Mouse (Mus musculus) neural tube, embryonic 11.5 days (tissue): ENCODE data around the gene Cdkn1a. TPM values are rescaled to one million over a fixed set of nuclear protein-coding genes. Genes with fewer than 3 reads are reported as not detected.

Experiments
- ATAC-seq: fragments of 200-750 bp; cut with Nextera tagmentation; 2 replicates; pipeline ENCODE4 v1.8.0; 2017; ENCODE audit warnings: moderate number of reproducible peaks, mild to moderate bottlenecking, moderate TSS enrichment, moderate library complexity; ENCODE audit not compliant: insufficient read depth, low FRiP score, low TSS enrichment
- DNase-seq: peaks from one replicate; pipeline ENCODE4 v3.0.0-alpha.2; 2015; ENCODE audit warnings: low spot score
- H3K27ac ChIP-seq: fragments of 300-500 bp; sonication (generic); 2 replicates; pipeline ENCODE4 v1.5.1; 2014; ENCODE audit warnings: low read depth, mild to moderate bottlenecking, low read length
- H3K27me3 ChIP-seq: fragments of 300-500 bp; sonication (generic); 2 replicates; pipeline ENCODE4 v1.6.1; 2014; ENCODE audit warnings: mild to moderate bottlenecking, low read length, mixed read lengths; ENCODE audit not compliant: control insufficient read depth, insufficient read depth
- H3K36me3 ChIP-seq: fragments of 300-500 bp; sonication (generic); 2 replicates; pipeline ENCODE4 v1.6.1; 2014; ENCODE audit warnings: mild to moderate bottlenecking, low read length, moderate library complexity, mixed read lengths; ENCODE audit not compliant: control insufficient read depth, insufficient read depth
- H3K4me1 ChIP-seq: fragments of 300-500 bp; sonication (generic); 2 replicates; pipeline ENCODE4 v1.6.1; 2014; ENCODE audit warnings: low read length, mixed read lengths; ENCODE audit not compliant: control insufficient read depth, insufficient read depth
- H3K4me2 ChIP-seq: fragments of 300-500 bp; sonication (generic); 2 replicates; pipeline ENCODE4 v1.6.1; 2014; ENCODE audit warnings: low read depth, mild to moderate bottlenecking, moderate library complexity
- H3K4me3 ChIP-seq: fragments of 300-500 bp; sonication (generic); 2 replicates; pipeline ENCODE4 v1.5.1; 2014; ENCODE audit warnings: low read depth, low read length
- H3K9ac ChIP-seq: fragments of 300-500 bp; sonication (generic); 2 replicates; pipeline ENCODE4 v1.6.1; 2014; ENCODE audit warnings: mild to moderate bottlenecking, low read length
- H3K9me3 ChIP-seq: fragments of 300-500 bp; sonication (generic); 2 replicates; pipeline ENCODE4 v1.6.1; 2016; ENCODE audit warnings: low read length; ENCODE audit not compliant: control insufficient read depth
- WGBS: fragments of 180-500 bp; shearing (Covaris S2); extraction: QIAGEN DNeasy Blood & Tissue Kit; methylation state at CpG from one replicate; pipeline ENCODE4 v1.1.7; 2014; 5-methylcytosine and 5-hydroxymethylcytosine counted together
- polyA plus RNA-seq: library from polyadenylated mRNA; unstranded; fragments of >200 nt; fragmentation: Nextera tagmentation; extraction: Ambion mirVana; gene quantifications from 2 replicates; pipeline ENCODE4 v1.2.1, GENCODE M21; 2014

Cdkn1a gene
- polyA plus RNA-seq, 1 experiment from 2014 or later = 35.0 TPM

- ATAC-seq = no peak
Observed at GRCm38 (mm10) chr17:29147273-29147672, 56.5 kb downstream of the Cdkn1a start.

DNA sequence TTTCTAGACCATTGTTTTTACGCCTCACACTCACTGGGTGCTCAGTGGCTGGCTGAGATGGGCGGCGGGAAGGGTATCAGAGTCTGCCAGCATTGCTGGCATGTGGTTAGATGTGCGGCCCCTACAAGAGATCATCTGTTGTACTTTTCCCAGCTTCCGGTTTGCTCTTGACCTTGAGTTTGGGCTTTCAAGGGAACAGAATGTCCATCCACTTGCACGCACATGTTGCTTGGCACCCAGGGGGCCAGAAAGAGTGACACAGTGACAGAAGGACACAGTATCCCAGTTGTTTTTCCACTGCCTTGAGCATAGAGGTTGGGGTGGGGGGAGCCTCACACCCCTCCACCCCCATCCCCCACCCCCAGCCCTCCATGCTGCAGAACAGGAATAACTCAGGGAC lies 57.0 kb downstream of the Cdkn1a start:
- DNase-seq = no peak
- Histone ChIP-seq H3K27ac (no peak overlapping the region), H3K9ac (no peak overlapping the region), H3K4me3 (no peak overlapping the region), H3K27me3 (no peaks in the 10 kb centered on the region), H3K36me3 (no peaks in the 10 kb centered on the region), H3K4me2 (no peak overlapping the region), H3K4me1 (no peaks in the 10 kb centered on the region), H3K9me3 (no peaks in the 10 kb centered on the region)
- ATAC-seq = no peak
- 82% methylated on average over 6 of the region's 6 CpGs for WGBS

More at GRCm38 (mm10) chr17:29147273-29147672, 56.5 kb downstream of the Cdkn1a start:
- 85% methylated on average over 14 of the region's 14 CpGs for WGBS
- Histone ChIP-seq H3K4me2 (no peak overlapping the region), H3K4me3 (no peak overlapping the region), H3K27ac (no peak overlapping the region), H3K27me3 (no peaks in the 10 kb centered on the region), H3K4me1 (no peaks in the 10 kb centered on the region), H3K9ac (no peak overlapping the region), H3K9me3 (no peaks in the 10 kb centered on the region), H3K36me3 (no peaks in the 10 kb centered on the region)
- no peak for DNase-seq

DNA sequence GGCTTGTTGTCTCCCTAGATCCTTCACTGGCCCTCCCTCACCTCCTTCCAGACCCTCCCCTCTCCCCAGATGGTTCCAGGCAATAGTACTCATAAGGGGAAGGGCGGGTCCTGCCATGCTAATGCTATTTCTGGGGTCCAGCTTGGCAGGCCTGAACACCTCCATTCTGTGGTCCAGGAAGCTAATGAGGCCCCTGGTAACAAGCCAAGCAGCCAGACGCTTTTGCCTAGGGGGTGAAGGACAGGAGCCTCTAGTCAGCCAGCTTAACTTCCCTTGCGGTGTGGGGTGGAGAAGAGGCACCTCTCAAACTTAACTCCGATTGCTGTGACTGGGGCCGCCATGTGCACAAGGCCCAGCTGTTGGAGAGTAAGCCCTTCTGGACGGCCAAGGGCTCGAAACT lies 59.0 kb downstream of the Cdkn1a start:
- Histone ChIP-seq H3K4me2 (no peak overlapping the region), H3K4me1 (no peaks in the 10 kb centered on the region), H3K27ac (no peak overlapping the region), H3K9me3 (no peaks in the 10 kb centered on the region), H3K9ac (no peak overlapping the region), H3K4me3 (no peak overlapping the region), H3K27me3 (no peaks in the 10 kb centered on the region), H3K36me3 (no peaks in the 10 kb centered on the region)
- ATAC-seq (no peak), DNase-seq (no peak)
- WGBS = 80% methylated on average over 7 of the region's 7 CpGs

Other genes starting within 250 kb of the Cdkn1a start
- gene Pnpla1, start 232.6 kb upstream of the Cdkn1a start, polyA plus RNA-seq = not detected in 2 replicates
- gene 4930539E08Rik, start 175.7 kb upstream of the Cdkn1a start, polyA plus RNA-seq = 0.15 and 0.23 TPM in 2 replicates
- gene Pxt1, start 147.1 kb upstream of the Cdkn1a start, polyA plus RNA-seq = not detected in 2 replicates
- 109 and 118 TPM in 2 replicates for gene Kctd20, start 139.0 kb upstream of the Cdkn1a start, polyA plus RNA-seq
- 141 and 145 TPM in 2 replicates for gene Stk38, start 83.0 kb upstream of the Cdkn1a start, polyA plus RNA-seq
- 784 and 802 TPM in 2 replicates for gene Srsf3, start 58.3 kb upstream of the Cdkn1a start, polyA plus RNA-seq
- gene Rab44, start 23.2 kb downstream of the Cdkn1a start, polyA plus RNA-seq = 0.39 and 0.44 TPM in 2 replicates
- 3.3 and 4.4 TPM in 2 replicates for gene Cpne5, start 147.2 kb downstream of the Cdkn1a start, polyA plus RNA-seq
- gene Ppil1, start 173.2 kb downstream of the Cdkn1a start, polyA plus RNA-seq = 152 and 165 TPM in 2 replicates
- gene BC004004, start 177.8 kb downstream of the Cdkn1a start, polyA plus RNA-seq = 62.2 and 69.4 TPM in 2 replicates
- 0.23 and 0.36 TPM in 2 replicates for gene Pi16, start 226.7 kb downstream of the Cdkn1a start, polyA plus RNA-seq